Mouse (Mus musculus) liver, embryonic 13.5 days (tissue): ENCODE measurements around the gene C8a. TPM values are rescaled to one million over a fixed set of nuclear protein-coding genes. Genes with fewer than 3 reads are reported as not detected.

Source experiments
- ATAC-seq: fragments of 200-750 bp; cut with Nextera tagmentation; 2 replicates; pipeline ENCODE4 v1.8.0; 2017; ENCODE audit warnings: low read depth, mild to moderate bottlenecking, moderate number of reproducible peaks, moderate library complexity
- DNase-seq: peaks from one replicate; pipeline ENCODE4 v3.0.0; 2022
- H3K27ac ChIP-seq: fragments of 300-500 bp; sonication (generic); 2 replicates; pipeline ENCODE4 v1.5.1; 2015; ENCODE audit warnings: moderate library complexity, mild to moderate bottlenecking, inconsistent platforms
- H3K27me3 ChIP-seq: fragments of 300-500 bp; sonication (generic); 2 replicates; pipeline ENCODE4 v1.6.1; 2015; ENCODE audit warnings: mild to moderate bottlenecking, inconsistent platforms
- H3K36me3 ChIP-seq: fragments of 300-500 bp; sonication (generic); 2 replicates; pipeline ENCODE4 v1.6.1; 2015; ENCODE audit warnings: mild to moderate bottlenecking, inconsistent platforms
- H3K4me1 ChIP-seq: fragments of 300-500 bp; sonication (generic); replicated peaks from 2 replicates; pipeline ENCODE4 v1.6.1; 2015; ENCODE audit warnings: inconsistent platforms
- H3K4me2 ChIP-seq: fragments of 300-500 bp; sonication (generic); 2 replicates; pipeline ENCODE4 v1.6.1; 2015; ENCODE audit warnings: inconsistent platforms, mild to moderate bottlenecking, moderate library complexity
- H3K4me3 ChIP-seq: fragments of 300-500 bp; sonication (generic); replicated peaks from 2 replicates; pipeline ENCODE4 v1.5.1; 2015; ENCODE audit warnings: mild to moderate bottlenecking, inconsistent platforms
- H3K9ac ChIP-seq: fragments of 300-500 bp; sonication (generic); 2 replicates; pipeline ENCODE4 v1.6.1; 2015; ENCODE audit warnings: mild to moderate bottlenecking, inconsistent platforms
- H3K9me3 ChIP-seq: fragments of 300-500 bp; sonication (generic); replicated peaks from 2 replicates; pipeline ENCODE4 v1.6.1; 2016; ENCODE audit warnings: inconsistent platforms
- WGBS: fragments of 180-500 bp; shearing (Covaris S2); methylation state at CpG from one replicate; pipeline ENCODE4 v1.1.7; 2015; ENCODE audit not compliant: insufficient replicate concordance; 5-methylcytosine and 5-hydroxymethylcytosine counted together
- polyA plus RNA-seq: library from polyadenylated mRNA; unstranded; fragments of >200 nt; fragmentation: Nextera tagmentation; extraction: Ambion mirVana; gene quantifications from 2 replicates; pipeline ENCODE4 v1.2.1, GENCODE M21; 2015

Gene C8a
- polyA plus RNA-seq, 1 experiment from 2014 or later: 7.2 TPM

GRCm38 (mm10) chr4:104805414-104806257 lies 70.6 kb downstream of the C8a start:
- Histone ChIP-seq H3K9ac (no peak overlapping the region), H3K4me3 (no peak overlapping the region), H3K4me2 (no peak overlapping the region), H3K27ac (no peak overlapping the region), H3K4me1 (no peaks in the 10 kb centered on the region), H3K27me3 (no peaks in the 10 kb centered on the region), H3K9me3 (no peaks in the 10 kb centered on the region), H3K36me3 (no peaks in the 10 kb centered on the region)
- WGBS: 70% methylated on average over 19 of the region's 19 CpGs
- ATAC-seq (no peak), DNase-seq (no peak)

GRCm38 (mm10) chr4:104804100-104804499 lies 72.1 kb downstream of the C8a start:
- ATAC-seq (no peak), DNase-seq (no peak)
- no peak overlapping the region for H3K4me3 ChIP-seq
- no peak overlapping the region for H3K4me2 ChIP-seq
- H3K36me3 ChIP-seq: no peaks in the 10 kb centered on the region
- H3K27ac ChIP-seq: no peak overlapping the region
- 51% methylated on average over 4 of the region's 4 CpGs for WGBS
- no peaks in the 10 kb centered on the region for H3K4me1 ChIP-seq
- H3K27me3 ChIP-seq: no peaks in the 10 kb centered on the region
- H3K9ac ChIP-seq: no peak overlapping the region
- no peaks in the 10 kb centered on the region for H3K9me3 ChIP-seq

GRCm38 (mm10) chr4:104801625-104802024 lies 74.6 kb downstream of the C8a start:
- Histone ChIP-seq H3K36me3 (no peaks in the 10 kb centered on the region), H3K9me3 (no peaks in the 10 kb centered on the region), H3K4me2 (no peak overlapping the region), H3K4me1 (no peaks in the 10 kb centered on the region), H3K27me3 (no peaks in the 10 kb centered on the region), H3K27ac (no peak overlapping the region), H3K4me3 (no peak overlapping the region), H3K9ac (no peak overlapping the region)
- WGBS: 67% methylated on average over 3 of the region's 3 CpGs
- no peak for DNase-seq
- ATAC-seq: no peak

- no peaks in the 10 kb centered on the region for H3K27me3 ChIP-seq
- no peak for ATAC-seq
Measured at GRCm38 (mm10) chr4:104798951-104799350, 77.2 kb downstream of the C8a start.

GRCm38 (mm10) chr4:104792111-104792510 lies 84.1 kb downstream of the C8a start:
- Histone ChIP-seq H3K9me3 (no peaks in the 10 kb centered on the region), H3K27ac (no peak overlapping the region), H3K4me2 (no peak overlapping the region), H3K9ac (no peak overlapping the region), H3K27me3 (no peaks in the 10 kb centered on the region), H3K36me3 (no peaks in the 10 kb centered on the region), H3K4me3 (no peak overlapping the region), H3K4me1 (no peaks in the 10 kb centered on the region)
- ATAC-seq (no peak), DNase-seq (no peak)
- WGBS: 61% methylated on average over 4 of the region's 4 CpGs

More at GRCm38 (mm10) chr4:104798951-104799350, 77.2 kb downstream of the C8a start:
- Histone ChIP-seq H3K9ac (no peak overlapping the region), H3K27ac (no peak overlapping the region), H3K9me3 (no peaks in the 10 kb centered on the region), H3K4me3 (no peak overlapping the region), H3K36me3 (no peaks in the 10 kb centered on the region), H3K4me2 (no peak overlapping the region), H3K4me1 (no peaks in the 10 kb centered on the region)
- WGBS: 64% methylated on average over 9 of the region's 9 CpGs
- DNase-seq: no peak

GRCm38 (mm10) chr4:104782346-104782745 lies 93.9 kb downstream of the C8a start:
- H3K27me3 ChIP-seq: no peaks in the 10 kb centered on the region
- H3K27ac ChIP-seq: no peak overlapping the region
- H3K4me3 ChIP-seq: no peak overlapping the region
- 54% methylated on average over 4 of the region's 4 CpGs for WGBS
- H3K4me1 ChIP-seq: no peaks in the 10 kb centered on the region
- H3K9ac ChIP-seq: no peak overlapping the region
- ATAC-seq: no peak
- no peaks in the 10 kb centered on the region for H3K36me3 ChIP-seq
- DNase-seq: no peak
- H3K9me3 ChIP-seq: no peaks in the 10 kb centered on the region
- H3K4me2 ChIP-seq: no peak overlapping the region

GRCm38 (mm10) chr4:104781441-104781840 lies 94.8 kb downstream of the C8a start:
- no peaks in the 10 kb centered on the region for H3K9me3 ChIP-seq
- H3K9ac ChIP-seq: no peak overlapping the region
- H3K4me3 ChIP-seq: no peak overlapping the region
- no peaks in the 10 kb centered on the region for H3K36me3 ChIP-seq
- no peak for DNase-seq
- H3K27ac ChIP-seq: no peak overlapping the region
- H3K27me3 ChIP-seq: no peaks in the 10 kb centered on the region
- no peak overlapping the region for H3K4me2 ChIP-seq
- H3K4me1 ChIP-seq: no peaks in the 10 kb centered on the region
- no peak for ATAC-seq
- 71% methylated on average over 3 of the region's 3 CpGs for WGBS

- DNase-seq: no peak
- Histone ChIP-seq H3K9me3 (no peaks in the 10 kb centered on the region), H3K36me3 (no peaks in the 10 kb centered on the region), H3K4me3 (no peak overlapping the region), H3K27me3 (no peaks in the 10 kb centered on the region), H3K4me2 (no peak overlapping the region), H3K9ac (no peak overlapping the region), H3K4me1 (no peaks in the 10 kb centered on the region), H3K27ac (no peak overlapping the region)
- ATAC-seq: no peak
- 66% methylated on average over 5 of the region's 5 CpGs for WGBS
Measured at GRCm38 (mm10) chr4:104779460-104779859, 96.7 kb downstream of the C8a start.

- H3K27me3 ChIP-seq: no peaks in the 10 kb centered on the region
- H3K4me2 ChIP-seq: no peak overlapping the region
- no peaks in the 10 kb centered on the region for H3K36me3 ChIP-seq
- ATAC-seq (no peak), DNase-seq (no peak)
- no peaks in the 10 kb centered on the region for H3K9me3 ChIP-seq
- no peaks in the 10 kb centered on the region for H3K4me1 ChIP-seq
- no peak overlapping the region for H3K9ac ChIP-seq
- H3K27ac ChIP-seq: no peak overlapping the region
- WGBS: 61% methylated on average over 3 of the region's 3 CpGs
- H3K4me3 ChIP-seq: no peak overlapping the region
Measured at GRCm38 (mm10) chr4:104775601-104776000, 100.6 kb downstream of the C8a start.

GRCm38 (mm10) chr4:104770331-104770730 lies 105.9 kb downstream of the C8a start:
- no peak for DNase-seq
- Histone ChIP-seq H3K27me3 (no peaks in the 10 kb centered on the region), H3K9ac (no peak overlapping the region), H3K4me3 (no peak overlapping the region), H3K9me3 (no peaks in the 10 kb centered on the region), H3K4me2 (no peak overlapping the region), H3K27ac (no peak overlapping the region), H3K4me1 (0 out of 2 replicates have a peak, but pooled peaks cover 4% of the 10 kb centered on the region), H3K36me3 (no peaks in the 10 kb centered on the region)
- WGBS: 52% methylated on average over 4 of the region's 4 CpGs
- ATAC-seq: no peak

GRCm38 (mm10) chr4:104769602-104770001 lies 106.6 kb downstream of the C8a start:
- no peak overlapping the region for H3K4me2 ChIP-seq
- H3K27me3 ChIP-seq: no peaks in the 10 kb centered on the region
- no peak overlapping the region for H3K9ac ChIP-seq
- no peaks in the 10 kb centered on the region for H3K36me3 ChIP-seq
- ATAC-seq (no peak), DNase-seq (no peak)
- no peaks in the 10 kb centered on the region for H3K9me3 ChIP-seq
- 65% methylated on average over 8 of the region's 8 CpGs for WGBS
- H3K4me3 ChIP-seq: no peak overlapping the region
- 0 out of 2 replicates have a peak, but pooled peaks cover 4% of the 10 kb centered on the region for H3K4me1 ChIP-seq
- no peak overlapping the region for H3K27ac ChIP-seq

GRCm38 (mm10) chr4:104768190-104768589 lies 108.0 kb downstream of the C8a start:
- 65% methylated on average over 4 of the region's 4 CpGs for WGBS
- Histone ChIP-seq H3K36me3 (no peaks in the 10 kb centered on the region), H3K27me3 (no peaks in the 10 kb centered on the region), H3K9ac (no peak overlapping the region), H3K27ac (no peak overlapping the region), H3K4me3 (no peak overlapping the region), H3K9me3 (no peaks in the 10 kb centered on the region), H3K4me2 (no peak overlapping the region), H3K4me1 (0 out of 2 replicates have a peak, but pooled peaks cover 4% of the 10 kb centered on the region)
- no peak for DNase-seq
- no peak for ATAC-seq
